Mouse (Mus musculus): Measurements from ENCODE around the gene Defb6.

- TF ChIP-seq CTCF (IDR thresholded peaks at IDR 0.05; ENCODE audit: borderline replicate concordance, insufficient read depth, low read depth, low read length): no peak
- TF ChIP-seq POLR2A (IDR thresholded peaks at IDR 0.05; ENCODE audit: borderline replicate concordance, insufficient read depth, low read length): no peak
Measured at GRCm38 (mm10) chr8:19239616-19240015, 14.3 kb downstream of the Defb6 start, which contains the start of gene Defb46.

All from cerebellum, adult 2 months (tissue).